Mouse (Mus musculus): ENCODE results near the gene Hoxc6. TPM values are rescaled to one million over a fixed set of nuclear protein-coding genes. Genes with fewer than 3 reads are reported as not detected.

The Hoxc6 gene
- polyA plus RNA-seq, 1 experiment from 2014 or later = 12.3 TPM

GRCm38 (mm10) chr15:102956906-102957305 is 41.2 kb upstream of the Hoxc6 start:
- H3K9me3 ChIP-seq (ENCODE audit: control insufficient read depth, low read length) = no peaks in the 10 kb centered on the region
- H3K4me1 ChIP-seq (ENCODE audit: control insufficient read depth, insufficient read depth, low read length) = peaks cover 31% of the 10 kb centered on the region
- 3% methylated on average over 12 of the region's 12 CpGs for WGBS
- H3K4me2 ChIP-seq (replicated peaks; ENCODE audit: low read depth, low read length) = peak overlapping the region; percentile 63
- peak overlapping the region; percentile 90; the same call in 1 of the 2 replicates for H3K27ac ChIP-seq (ENCODE audit: low read depth, low read length)
- H3K4me3 ChIP-seq (ENCODE audit: low read length) = peak overlapping the region; percentile 59
- peak overlapping the region; percentile 80; the same call in 1 of the 2 replicates for H3K9ac ChIP-seq (ENCODE audit: low read depth, low read length)
- peak; percentile 10; the same call in 1 of the 2 replicates for ATAC-seq (ENCODE audit: low FRiP score, low TSS enrichment)
- no peaks in the 10 kb centered on the region for H3K36me3 ChIP-seq (ENCODE audit: control insufficient read depth, insufficient read depth, low read length)
- peaks cover 17% of the 10 kb centered on the region for H3K27me3 ChIP-seq (ENCODE audit: control insufficient read depth, insufficient read depth, low read length)

DNA sequence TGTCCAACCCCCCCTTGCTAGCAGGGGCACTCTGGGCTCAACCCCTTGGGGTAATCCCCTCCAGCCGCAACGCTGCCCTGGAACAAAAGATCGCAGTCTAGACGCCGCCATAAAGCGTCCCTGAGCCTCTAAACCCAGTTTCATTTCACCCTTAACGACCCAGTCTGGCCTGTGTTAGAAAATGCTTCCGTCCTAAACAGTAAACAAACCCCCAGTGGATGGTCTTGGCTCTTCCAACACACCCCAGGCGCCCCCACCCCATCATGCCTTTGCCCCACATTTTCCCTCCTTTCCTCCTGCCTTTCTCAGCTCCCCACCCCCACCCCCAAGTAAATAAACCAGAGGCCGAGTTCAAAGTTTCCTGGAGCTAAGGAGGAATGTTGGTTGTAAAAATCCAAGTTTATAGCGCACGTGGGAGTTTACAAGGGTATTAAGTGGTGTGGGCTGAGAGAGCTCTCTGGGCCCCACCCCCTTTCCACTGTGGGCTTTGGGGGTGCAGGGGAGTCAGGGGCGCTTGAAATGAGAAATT is 38.3 kb upstream of the Hoxc6 start:
- peak; percentile 45 for ATAC-seq (ENCODE audit: low FRiP score, low TSS enrichment)
- peaks cover 27% of the 10 kb centered on the region for H3K4me1 ChIP-seq (ENCODE audit: control insufficient read depth, insufficient read depth, low read length)
- H3K9ac ChIP-seq (ENCODE audit: low read depth, low read length) = peak overlapping the region; percentile 63
- H3K27me3 ChIP-seq (ENCODE audit: control insufficient read depth, insufficient read depth, low read length) = no peaks in the 10 kb centered on the region; the same call in 1 of the 2 replicates
- 2% methylated on average over 13 of the region's 13 CpGs for WGBS
- no peaks in the 10 kb centered on the region for H3K9me3 ChIP-seq (ENCODE audit: control insufficient read depth, low read length)
- peak overlapping the region; percentile 96 for H3K27ac ChIP-seq (ENCODE audit: low read depth, low read length)
- peak overlapping the region; percentile 55 for H3K4me2 ChIP-seq (replicated peaks; ENCODE audit: low read depth, low read length)
- peak overlapping the region; percentile 32 for H3K4me3 ChIP-seq (ENCODE audit: low read length)
- no peaks in the 10 kb centered on the region for H3K36me3 ChIP-seq (ENCODE audit: control insufficient read depth, insufficient read depth, low read length)

GRCm38 (mm10) chr15:102961728-102962127 is 36.3 kb upstream of the Hoxc6 start:
- H3K36me3 ChIP-seq (ENCODE audit: control insufficient read depth, insufficient read depth, low read length) = no peaks in the 10 kb centered on the region
- peak overlapping the region; percentile 22; the same call in 1 of the 2 replicates for H3K4me3 ChIP-seq (ENCODE audit: low read length)
- H3K27me3 ChIP-seq (ENCODE audit: control insufficient read depth, insufficient read depth, low read length) = peaks cover 7% of the 10 kb centered on the region; the same call in 1 of the 2 replicates
- peak overlapping the region; percentile 61 for H3K9ac ChIP-seq (ENCODE audit: low read depth, low read length)
- no peak for ATAC-seq (ENCODE audit: low FRiP score, low TSS enrichment)
- H3K9me3 ChIP-seq (ENCODE audit: control insufficient read depth, low read length) = no peaks in the 10 kb centered on the region
- peaks cover 25% of the 10 kb centered on the region for H3K4me1 ChIP-seq (ENCODE audit: control insufficient read depth, insufficient read depth, low read length)
- H3K27ac ChIP-seq (ENCODE audit: low read depth, low read length) = peak overlapping the region; percentile 96
- H3K4me2 ChIP-seq (replicated peaks; ENCODE audit: low read depth, low read length) = peak overlapping the region; percentile 55
- WGBS = 2% methylated on average over 6 of the region's 6 CpGs

DNA sequence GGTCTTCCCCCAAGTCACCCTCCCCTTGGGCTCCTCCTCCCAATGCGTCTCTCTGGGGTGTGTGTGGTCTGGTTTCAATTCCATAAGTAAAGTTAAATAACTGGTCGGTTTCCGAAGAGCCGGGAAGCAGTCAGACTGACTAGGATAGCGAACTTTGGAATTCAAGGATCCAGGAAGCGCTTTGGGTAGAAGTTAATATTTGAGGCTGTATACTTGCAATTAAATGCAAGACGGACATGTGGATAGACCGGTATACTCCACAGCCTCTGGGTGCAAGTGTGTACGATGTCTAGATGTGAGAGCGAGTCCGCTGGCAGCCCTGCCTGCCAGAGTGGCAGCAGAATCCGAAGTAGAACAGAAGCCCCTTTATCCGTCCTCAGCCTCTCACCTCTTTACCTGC is 35.6 kb upstream of the Hoxc6 start:
- no peaks in the 10 kb centered on the region for H3K36me3 ChIP-seq (ENCODE audit: control insufficient read depth, insufficient read depth, low read length)
- peak overlapping the region; percentile 81 for H3K9ac ChIP-seq (ENCODE audit: low read depth, low read length)
- 5% methylated on average over 13 of the region's 13 CpGs for WGBS
- ATAC-seq (ENCODE audit: low FRiP score, low TSS enrichment) = no peak
- peak overlapping the region; percentile 89 for H3K4me2 ChIP-seq (replicated peaks; ENCODE audit: low read depth, low read length)
- H3K4me3 ChIP-seq (ENCODE audit: low read length) = peak overlapping the region; percentile 70
- no peaks in the 10 kb centered on the region for H3K9me3 ChIP-seq (ENCODE audit: control insufficient read depth, low read length)
- peaks cover 17% of the 10 kb centered on the region for H3K4me1 ChIP-seq (ENCODE audit: control insufficient read depth, insufficient read depth, low read length)
- peak overlapping the region; percentile 95 for H3K27ac ChIP-seq (ENCODE audit: low read depth, low read length)
- H3K27me3 ChIP-seq (ENCODE audit: control insufficient read depth, insufficient read depth, low read length) = peaks cover 7% of the 10 kb centered on the region; the same call in 1 of the 2 replicates

- H3K36me3 ChIP-seq (ENCODE audit: control insufficient read depth, insufficient read depth, low read length) = no peaks in the 10 kb centered on the region
- 6% methylated on average over 8 of the region's 8 CpGs for WGBS
- peaks cover 11% of the 10 kb centered on the region; the same call in 1 of the 2 replicates for H3K4me1 ChIP-seq (ENCODE audit: control insufficient read depth, insufficient read depth, low read length)
- H3K9ac ChIP-seq (ENCODE audit: low read depth, low read length) = peak overlapping the region; percentile 81
- peak overlapping the region; percentile 70 for H3K4me3 ChIP-seq (ENCODE audit: low read length)
- H3K9me3 ChIP-seq (ENCODE audit: control insufficient read depth, low read length) = no peaks in the 10 kb centered on the region
- peak overlapping the region; percentile 89 for H3K4me2 ChIP-seq (replicated peaks; ENCODE audit: low read depth, low read length)
- peaks cover 7% of the 10 kb centered on the region; the same call in 1 of the 2 replicates for H3K27me3 ChIP-seq (ENCODE audit: control insufficient read depth, insufficient read depth, low read length)
- no peak for ATAC-seq (ENCODE audit: low FRiP score, low TSS enrichment)
- peak overlapping the region; percentile 95 for H3K27ac ChIP-seq (ENCODE audit: low read depth, low read length)
Measured at GRCm38 (mm10) chr15:102963259-102963658, 34.8 kb upstream of the Hoxc6 start.

DNA sequence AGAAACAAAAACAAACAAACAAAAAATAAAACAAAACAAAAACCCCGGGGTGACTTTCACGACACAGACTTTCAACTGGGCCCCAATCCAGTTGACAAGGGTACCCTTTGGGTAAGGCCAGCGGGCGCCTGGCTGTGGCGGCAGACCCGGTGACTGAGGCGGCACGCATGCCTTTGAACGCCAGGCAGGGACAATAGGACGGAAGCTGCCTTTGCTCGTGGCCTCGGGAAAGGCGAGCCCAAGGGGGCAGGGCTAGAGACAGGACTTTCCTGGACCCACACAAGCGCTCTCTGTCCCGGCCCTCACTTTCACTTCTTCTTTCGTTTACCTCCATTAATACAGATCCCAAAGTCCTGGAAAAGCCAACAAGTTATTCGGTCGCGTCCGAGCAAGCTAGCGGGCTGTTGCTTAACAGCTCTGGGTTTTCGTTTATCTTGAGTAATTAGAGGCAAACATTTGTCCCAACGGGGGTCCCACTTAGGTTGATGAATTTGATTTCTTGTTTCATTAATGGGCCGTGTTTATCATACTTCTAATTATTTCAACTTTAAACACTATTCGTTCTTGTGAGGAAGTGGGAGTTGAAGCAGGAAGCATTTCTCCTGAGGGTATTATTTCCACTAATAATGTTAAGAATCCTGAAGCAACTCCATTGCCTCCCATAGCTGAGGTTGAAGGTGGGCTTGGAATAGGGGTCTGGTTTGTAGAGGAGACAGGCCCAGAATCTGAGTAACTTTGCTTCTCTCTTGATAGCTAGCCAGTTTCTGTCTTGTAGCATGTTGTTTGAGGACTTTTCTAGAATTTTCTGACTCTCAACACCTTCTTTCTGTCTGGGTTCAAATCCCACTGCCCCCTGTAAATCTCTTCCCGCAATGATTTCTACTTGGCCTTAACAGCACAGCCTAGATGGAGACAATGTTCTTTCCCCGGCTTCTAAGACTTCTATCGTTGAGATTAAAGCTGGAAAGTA is 34.1 kb upstream of the Hoxc6 start:
- H3K9ac ChIP-seq (ENCODE audit: low read depth, low read length) = peak overlapping the region; percentile 81

GRCm38 (mm10) chr15:102965003-102965891 is 32.8 kb upstream of the Hoxc6 start:
- no peak for ATAC-seq (ENCODE audit: low FRiP score, low TSS enrichment)
- Histone ChIP-seq H3K4me3 (ENCODE audit: low read length) (peak overlapping the region; percentile 70), H3K4me1 (ENCODE audit: control insufficient read depth, insufficient read depth, low read length) (0 out of 2 replicates have a peak, but pooled peaks cover 4% of the 10 kb centered on the region), H3K27me3 (ENCODE audit: control insufficient read depth, insufficient read depth, low read length) (peaks cover 12% of the 10 kb centered on the region; the same call in 1 of the 2 replicates), H3K36me3 (ENCODE audit: control insufficient read depth, insufficient read depth, low read length) (no peaks in the 10 kb centered on the region), H3K27ac (ENCODE audit: low read depth, low read length) (peak overlapping the region; percentile 95), H3K9me3 (ENCODE audit: control insufficient read depth, low read length) (no peaks in the 10 kb centered on the region), H3K4me2 (replicated peaks; ENCODE audit: low read depth, low read length) (peak overlapping the region; percentile 89), H3K9ac (ENCODE audit: low read depth, low read length) (peak overlapping the region; percentile 81)
- 4% methylated on average over 26 of the region's 26 CpGs for WGBS

More for the DNA sequence above, 34.1 kb upstream of the Hoxc6 start:
- peak overlapping the region; percentile 95 for H3K27ac ChIP-seq (ENCODE audit: low read depth, low read length)
- WGBS = 2% methylated on average over 28 of the region's 28 CpGs
- 0 out of 2 replicates have a peak, but pooled peaks have one; percentile 21 for ATAC-seq (ENCODE audit: low FRiP score, low TSS enrichment)
- peak overlapping the region; percentile 70 for H3K4me3 ChIP-seq (ENCODE audit: low read length)
- H3K27me3 ChIP-seq (ENCODE audit: control insufficient read depth, insufficient read depth, low read length) = peaks cover 11% of the 10 kb centered on the region; the same call in 1 of the 2 replicates
- H3K4me2 ChIP-seq (replicated peaks; ENCODE audit: low read depth, low read length) = peak overlapping the region; percentile 89
- no peaks in the 10 kb centered on the region for H3K36me3 ChIP-seq (ENCODE audit: control insufficient read depth, insufficient read depth, low read length)
- 0 out of 2 replicates have a peak, but pooled peaks cover 11% of the 10 kb centered on the region for H3K4me1 ChIP-seq (ENCODE audit: control insufficient read depth, insufficient read depth, low read length)
- H3K9me3 ChIP-seq (ENCODE audit: control insufficient read depth, low read length) = no peaks in the 10 kb centered on the region

Measured in kidney, embryonic 14.5 days (tissue).